Mouse (Mus musculus): ENCODE measurements at regions not wholly inside any gene's neighbourhood (a gene's known extent, or its start where the extent isn't known, plus 50 kb on each side); places are given as distances from the start of the nearest gene placed in this dataset.

- no peak for TF ChIP-seq MYOG (IDR thresholded peaks at IDR 0.05; ENCODE audit: control insufficient read depth, extremely low read depth, insufficient read length)
- no peak for TF ChIP-seq CEBPB (IDR thresholded peaks at IDR 0.05; ENCODE audit: low read depth)
- TF ChIP-seq FOSL1 (IDR thresholded peaks at IDR 0.05; ENCODE audit: insufficient read depth, low read length, poor library complexity, severe bottlenecking) = no peak
- TF ChIP-seq CTCF (IDR thresholded peaks at IDR 0.05; ENCODE audit: control insufficient read depth, insufficient read depth, insufficient read length) = no peak
- no peak for TF ChIP-seq MYOD1 (IDR thresholded peaks at IDR 0.05; ENCODE audit: control insufficient read depth, insufficient read length, low read depth)
- TF ChIP-seq MAX (IDR thresholded peaks at IDR 0.05) = no peak
- no peak for TF ChIP-seq USF1 (IDR thresholded peaks at IDR 0.05; ENCODE audit: low read depth)
- no peak overlapping the region for H3K4me3 ChIP-seq (ENCODE audit: insufficient read depth, poor library complexity, severe bottlenecking)
- H3K79me3 ChIP-seq (ENCODE audit: low read depth) = no peaks in the 10 kb centered on the region
- H3K36me3 ChIP-seq (ENCODE audit: control insufficient read depth, insufficient read depth) = no peaks in the 10 kb centered on the region
- no peaks in the 10 kb centered on the region for H3K79me2 ChIP-seq (ENCODE audit: control insufficient read depth, insufficient read depth)
- no peak overlapping the region for H3ac ChIP-seq (ENCODE audit: control insufficient read depth, insufficient read length, low read depth)
- no peaks in the 10 kb centered on the region for H3K27me3 ChIP-seq (ENCODE audit: control insufficient read depth, insufficient read depth, insufficient read length)
These were observed 1516.2 kb downstream of the Tbl1xr1 start for GRCm38 (mm10) chr3:23592506-23593141.

GRCm38 (mm10) chr3:23601469-23601868 lies 1525.0 kb downstream of the Tbl1xr1 start:
- Histone ChIP-seq H3K36me3 (ENCODE audit: control insufficient read depth, insufficient read depth) (no peaks in the 10 kb centered on the region), H3K79me3 (ENCODE audit: low read depth) (no peaks in the 10 kb centered on the region), H3K4me3 (ENCODE audit: insufficient read depth, poor library complexity, severe bottlenecking) (no peak overlapping the region), H3K79me2 (ENCODE audit: control insufficient read depth, insufficient read depth) (no peaks in the 10 kb centered on the region), H3ac (ENCODE audit: control insufficient read depth, insufficient read length, low read depth) (no peak overlapping the region), H3K27me3 (ENCODE audit: control insufficient read depth, insufficient read depth, insufficient read length) (no peaks in the 10 kb centered on the region)
- TF ChIP-seq MYOG (IDR thresholded peaks at IDR 0.05; ENCODE audit: control insufficient read depth, extremely low read depth, insufficient read length) = no peak
- TF ChIP-seq FOSL1 (IDR thresholded peaks at IDR 0.05; ENCODE audit: insufficient read depth, low read length, poor library complexity, severe bottlenecking) = no peak
- TF ChIP-seq MYOD1 (IDR thresholded peaks at IDR 0.05; ENCODE audit: control insufficient read depth, insufficient read length, low read depth) = no peak
- TF ChIP-seq CEBPB (IDR thresholded peaks at IDR 0.05; ENCODE audit: low read depth) = no peak
- TF ChIP-seq USF1 (IDR thresholded peaks at IDR 0.05; ENCODE audit: low read depth) = no peak

- H3K4me3 ChIP-seq (ENCODE audit: insufficient read depth, poor library complexity, severe bottlenecking) = no peak overlapping the region
- H3K27me3 ChIP-seq (ENCODE audit: control insufficient read depth, insufficient read depth, insufficient read length) = no peaks in the 10 kb centered on the region
- H3K79me3 ChIP-seq (ENCODE audit: low read depth) = no peaks in the 10 kb centered on the region
- H3K79me2 ChIP-seq (ENCODE audit: control insufficient read depth, insufficient read depth) = no peaks in the 10 kb centered on the region
- TF ChIP-seq CTCF (IDR thresholded peaks at IDR 0.05; ENCODE audit: control insufficient read depth, insufficient read depth, insufficient read length) = no peak
- TF ChIP-seq MYOG (IDR thresholded peaks at IDR 0.05; ENCODE audit: control insufficient read depth, extremely low read depth, insufficient read length) = no peak
- TF ChIP-seq FOSL1 (IDR thresholded peaks at IDR 0.05; ENCODE audit: insufficient read depth, low read length, poor library complexity, severe bottlenecking) = no peak
- TF ChIP-seq MYOD1 (IDR thresholded peaks at IDR 0.05; ENCODE audit: control insufficient read depth, insufficient read length, low read depth) = no peak
- no peak for TF ChIP-seq MAX (IDR thresholded peaks at IDR 0.05)
- no peak for TF ChIP-seq CEBPB (IDR thresholded peaks at IDR 0.05; ENCODE audit: low read depth)
- no peaks in the 10 kb centered on the region for H3K36me3 ChIP-seq (ENCODE audit: control insufficient read depth, insufficient read depth)
- no peak overlapping the region for H3ac ChIP-seq (ENCODE audit: control insufficient read depth, insufficient read length, low read depth)
These were observed 1533.6 kb downstream of the Tbl1xr1 start for GRCm38 (mm10) chr3:23610054-23610453.

- H3K79me2 ChIP-seq (ENCODE audit: control insufficient read depth, insufficient read depth) = no peaks in the 10 kb centered on the region
- H3K79me3 ChIP-seq (ENCODE audit: low read depth) = no peaks in the 10 kb centered on the region
- H3K27me3 ChIP-seq (ENCODE audit: control insufficient read depth, insufficient read depth, insufficient read length) = no peaks in the 10 kb centered on the region
- H3K36me3 ChIP-seq (ENCODE audit: control insufficient read depth, insufficient read depth) = no peaks in the 10 kb centered on the region
- no peak overlapping the region for H3ac ChIP-seq (ENCODE audit: control insufficient read depth, insufficient read length, low read depth)
- H3K4me3 ChIP-seq (ENCODE audit: insufficient read depth, poor library complexity, severe bottlenecking) = no peak overlapping the region
- no peak for TF ChIP-seq FOSL1 (IDR thresholded peaks at IDR 0.05; ENCODE audit: insufficient read depth, low read length, poor library complexity, severe bottlenecking)
- no peak for TF ChIP-seq MYOD1 (IDR thresholded peaks at IDR 0.05; ENCODE audit: control insufficient read depth, insufficient read length, low read depth)
- no peak for TF ChIP-seq CTCF (IDR thresholded peaks at IDR 0.05; ENCODE audit: control insufficient read depth, insufficient read depth, insufficient read length)
- TF ChIP-seq MAX (IDR thresholded peaks at IDR 0.05) = no peak
- no peak for TF ChIP-seq CEBPB (IDR thresholded peaks at IDR 0.05; ENCODE audit: low read depth)
- TF ChIP-seq USF1 (IDR thresholded peaks at IDR 0.05; ENCODE audit: low read depth) = no peak
- no peak for TF ChIP-seq MYOG (IDR thresholded peaks at IDR 0.05; ENCODE audit: control insufficient read depth, extremely low read depth, insufficient read length)
These were observed 1485.3 kb downstream of the Naaladl2 start for GRCm38 (mm10) chr3:23658585-23659252.

GRCm38 (mm10) chr3:23706748-23707147 lies 1437.3 kb downstream of the Naaladl2 start:
- Histone ChIP-seq H3K4me3 (ENCODE audit: insufficient read depth, poor library complexity, severe bottlenecking) (no peak overlapping the region), H3K27me3 (ENCODE audit: control insufficient read depth, insufficient read depth, insufficient read length) (no peaks in the 10 kb centered on the region), H3K79me3 (ENCODE audit: low read depth) (no peaks in the 10 kb centered on the region), H3ac (ENCODE audit: control insufficient read depth, insufficient read length, low read depth) (no peak overlapping the region), H3K79me2 (ENCODE audit: control insufficient read depth, insufficient read depth) (no peaks in the 10 kb centered on the region), H3K36me3 (ENCODE audit: control insufficient read depth, insufficient read depth) (no peaks in the 10 kb centered on the region)
- no peak for TF ChIP-seq CTCF (IDR thresholded peaks at IDR 0.05; ENCODE audit: control insufficient read depth, insufficient read depth, insufficient read length)
- TF ChIP-seq USF1 (IDR thresholded peaks at IDR 0.05; ENCODE audit: low read depth) = no peak
- no peak for TF ChIP-seq FOSL1 (IDR thresholded peaks at IDR 0.05; ENCODE audit: insufficient read depth, low read length, poor library complexity, severe bottlenecking)
- no peak for TF ChIP-seq MYOD1 (IDR thresholded peaks at IDR 0.05; ENCODE audit: control insufficient read depth, insufficient read length, low read depth)
- TF ChIP-seq MYOG (IDR thresholded peaks at IDR 0.05; ENCODE audit: control insufficient read depth, extremely low read depth, insufficient read length) = no peak
